Mouse (Mus musculus) gastrocnemius, postnatal 14 days (tissue): ENCODE data around the gene Fam189a2. TPM values are rescaled to one million over a fixed set of nuclear protein-coding genes. Genes with fewer than 3 reads are reported as not detected.

Experiments used
- DNase-seq: peaks from one replicate; pipeline ENCODE4 v3.0.0; 2021; ENCODE audit warnings: mixed read lengths
- intact Hi-C: fragments of 180-260 bp; cut with DNase I; formaldehyde crosslinking; loops from one replicate; pipeline ENCODE4 v1.15.1; 2025; ENCODE audit warnings: low total_unique reads
- total RNA-seq, 2 experiments: library from RNA; stranded (reverse); gene quantifications; 2 replicates each; pipeline ENCODE4 v1.2.3; 2021

Gene Fam189a2
- total RNA-seq, 2 experiments from 2014 or later: 22.3 to 25.9 TPM

DNA sequence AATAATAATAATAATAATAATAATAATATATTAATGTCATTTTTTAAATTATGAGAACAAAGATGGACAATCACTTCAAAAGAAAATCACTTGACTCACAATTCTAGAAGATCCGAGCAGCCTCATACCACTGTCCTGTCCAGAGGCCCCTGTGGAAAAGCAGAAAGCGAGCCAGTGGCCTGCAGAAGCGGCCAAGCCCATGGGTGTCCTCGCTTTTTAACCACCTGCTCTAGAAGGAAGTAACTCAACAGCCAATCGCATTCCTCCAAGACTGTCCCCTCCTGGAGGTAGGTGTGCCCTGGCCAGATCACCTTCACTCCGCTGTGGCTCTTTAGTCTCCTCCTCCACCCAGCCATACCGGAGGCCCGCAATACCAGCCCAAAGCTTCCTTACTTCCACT lies 75.4 kb downstream of the Fam189a2 start:
- intact Hi-C loops: no loop called here
- DNase-seq: no peak

- no peak for DNase-seq
- intact Hi-C loops: no loop called here
Observed at GRCm38 (mm10) chr19:23948301-23949000, 82.4 kb downstream of the Fam189a2 start.

GRCm38 (mm10) chr19:23947871-23948270 lies 82.9 kb downstream of the Fam189a2 start:
- intact Hi-C loops: no loop called here
- no peak for DNase-seq

DNA sequence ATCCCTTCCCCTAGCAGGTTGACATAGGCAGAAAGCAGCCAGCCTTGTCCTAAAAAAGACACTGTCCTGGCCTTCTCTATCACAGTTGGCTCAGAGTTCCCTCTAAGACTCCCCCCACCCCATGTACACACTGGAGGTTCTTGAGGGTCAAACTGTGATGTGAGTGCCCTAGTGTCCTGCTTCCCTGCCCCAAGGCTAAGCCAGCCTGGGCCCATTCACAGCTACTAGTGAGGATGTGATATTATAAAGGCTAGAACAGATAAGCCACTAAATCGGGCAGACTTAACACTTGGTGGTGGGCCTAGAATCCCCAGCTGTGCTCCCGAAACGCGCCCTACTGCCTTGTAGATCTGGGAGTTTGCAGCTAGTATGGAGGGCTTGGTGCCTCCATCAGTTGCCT lies 84.1 kb downstream of the Fam189a2 start:
- intact Hi-C loops: no loop called here

DNA sequence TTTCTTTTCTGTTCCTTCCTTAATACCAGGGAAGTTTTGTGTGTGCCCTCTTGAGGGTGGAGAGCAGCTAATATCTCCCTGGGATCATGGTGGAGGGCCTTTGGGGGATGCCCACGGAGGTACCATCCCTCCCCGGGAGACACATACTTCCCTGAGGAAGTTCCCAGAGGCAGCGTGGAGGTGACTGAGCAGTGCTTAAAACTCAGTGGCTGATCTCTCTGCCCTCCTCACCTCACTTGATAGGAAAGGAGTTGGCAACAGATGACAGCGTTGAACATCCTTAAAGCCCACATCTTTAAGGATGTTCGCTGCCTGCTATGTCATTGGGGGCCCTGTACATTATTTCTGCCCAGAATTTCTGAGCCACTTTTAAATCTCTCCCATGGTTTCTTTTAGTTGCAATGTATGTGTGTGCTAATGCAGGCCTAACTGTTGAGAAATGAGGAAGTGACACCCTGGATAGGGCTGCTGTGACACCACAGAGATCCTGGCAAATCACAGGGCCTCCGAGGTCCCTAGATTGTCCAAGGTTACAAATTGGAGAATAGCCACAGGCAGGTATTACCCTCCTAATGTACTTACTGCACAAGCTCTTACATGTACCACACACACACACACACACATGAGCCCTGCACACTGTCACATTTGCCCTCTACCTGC lies 84.7 kb downstream of the Fam189a2 start:
- no peak for DNase-seq
- intact Hi-C loops: no loop called here

More for the DNA sequence above, 84.1 kb downstream of the Fam189a2 start:
- no peak for DNase-seq

- intact Hi-C loops: no loop called here
- no peak for DNase-seq
Observed at GRCm38 (mm10) chr19:23942886-23943285, 87.9 kb downstream of the Fam189a2 start.

- no peak for DNase-seq
- intact Hi-C loops: no loop called here
Observed at GRCm38 (mm10) chr19:23941422-23941949, 89.3 kb downstream of the Fam189a2 start.

GRCm38 (mm10) chr19:23930826-23931225 lies 100.0 kb downstream of the Fam189a2 start:
- intact Hi-C loops: no loop called here
- no peak for DNase-seq

DNA sequence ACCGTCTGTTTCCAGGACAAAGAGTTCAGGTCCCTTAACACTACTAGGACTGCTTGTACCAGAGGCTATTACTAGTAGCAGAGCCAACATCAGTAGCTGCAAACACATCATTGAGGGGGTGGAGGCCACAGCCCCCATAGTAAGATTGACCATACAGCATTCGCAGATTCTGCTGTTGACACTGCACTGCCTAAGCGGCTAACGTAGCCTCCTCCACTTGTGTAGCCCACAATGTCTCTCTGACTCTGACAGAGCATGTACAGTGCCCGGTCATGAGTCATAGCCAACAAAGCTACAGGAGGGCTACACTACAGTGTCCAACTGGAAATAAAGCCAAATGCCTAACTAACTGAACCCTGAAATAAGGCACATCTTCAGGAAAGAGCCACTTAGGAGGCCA lies 105.3 kb downstream of the Fam189a2 start:
- intact Hi-C loops: no loop called here
- DNase-seq: no peak

- intact Hi-C loops: no loop called here
- DNase-seq: no peak
Observed at GRCm38 (mm10) chr19:23924791-23925190, 106.0 kb downstream of the Fam189a2 start.

DNA sequence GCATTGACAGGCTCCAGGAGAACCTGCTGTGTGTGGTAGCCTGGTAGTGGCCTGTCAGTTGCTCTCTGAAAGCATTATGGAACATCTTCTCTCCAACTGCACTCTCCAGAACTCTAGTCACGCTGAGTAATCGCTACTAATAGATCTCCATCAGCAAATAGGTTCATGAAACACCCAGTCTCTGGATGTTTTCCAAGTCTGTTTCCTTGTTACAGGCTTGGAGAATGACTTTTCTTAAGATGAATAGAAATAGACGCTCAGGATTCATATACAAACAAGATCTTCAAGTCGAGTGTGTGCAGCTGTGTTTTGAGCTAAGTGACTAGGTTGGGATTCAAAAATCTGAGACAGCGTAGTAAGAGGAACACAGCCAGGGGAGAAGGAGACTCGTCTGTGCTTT lies 106.8 kb downstream of the Fam189a2 start:
- intact Hi-C loops: no loop called here
- DNase-seq: no peak

Other genes with a start within 250 kb of the Fam189a2 start
- gene Tjp2, start 194.0 kb upstream of the Fam189a2 start, total RNA-seq: 1 to 10 TPM; 7.0 to 8.8 TPM
- gene Fxn, start 249.6 kb upstream of the Fam189a2 start, total RNA-seq: 10 to 100 TPM; 19.8 to 20.8 TPM